Mouse (Mus musculus): ENCODE measurements around the gene Tecta. TPM values are rescaled to one million over a fixed set of nuclear protein-coding genes. Genes with fewer than 3 reads are reported as not detected.

The Tecta gene
- polyA plus RNA-seq, 1 experiment = 0.05 TPM

GRCm38 (mm10) chr9:42331341-42331740 lies 68.4 kb downstream of the Tecta start:
- Histone ChIP-seq H3K4me1 (ENCODE audit: control insufficient read depth, insufficient read depth, low read length) (no peaks in the 10 kb centered on the region), H3K4me3 (replicated peaks; ENCODE audit: extremely low read depth, low read depth, low read length) (no peak overlapping the region)
- WGBS = 95% methylated on average over 7 of the region's 7 CpGs
- DNase-seq = no peak
- TF ChIP-seq CTCF (IDR thresholded peaks at IDR 0.05; ENCODE audit: insufficient read depth, low read length) (no peak), POLR2A (IDR thresholded peaks at IDR 0.05; ENCODE audit: borderline replicate concordance, extremely low read depth, low read depth, low read length) (no peak)

GRCm38 (mm10) chr9:42329753-42330152 lies 70.0 kb downstream of the Tecta start:
- H3K4me1 ChIP-seq (ENCODE audit: control insufficient read depth, insufficient read depth, low read length) = no peaks in the 10 kb centered on the region
- no peak overlapping the region for H3K4me3 ChIP-seq (replicated peaks; ENCODE audit: extremely low read depth, low read depth, low read length)
- no peak for DNase-seq
- WGBS = 62% methylated on average over 9 of the region's 9 CpGs
- TF ChIP-seq CTCF (IDR thresholded peaks at IDR 0.05; ENCODE audit: insufficient read depth, low read length) = no peak
- TF ChIP-seq POLR2A (IDR thresholded peaks at IDR 0.05; ENCODE audit: borderline replicate concordance, extremely low read depth, low read depth, low read length) = no peak

GRCm38 (mm10) chr9:42326688-42327440 lies 72.9 kb downstream of the Tecta start:
- no peaks in the 10 kb centered on the region for H3K4me1 ChIP-seq (ENCODE audit: control insufficient read depth, insufficient read depth, low read length)
- H3K4me3 ChIP-seq (replicated peaks; ENCODE audit: extremely low read depth, low read depth, low read length) = no peak overlapping the region
- no peak for DNase-seq
- TF ChIP-seq POLR2A (IDR thresholded peaks at IDR 0.05; ENCODE audit: borderline replicate concordance, extremely low read depth, low read depth, low read length) (no peak), CTCF (IDR thresholded peaks at IDR 0.05; ENCODE audit: insufficient read depth, low read length) (peak; percentile 20; the same call in 1 of the 2 replicates)
- WGBS = 28% methylated on average over 11 of the region's 11 CpGs

GRCm38 (mm10) chr9:42324640-42325394 lies 74.9 kb downstream of the Tecta start:
- 53% methylated on average over 29 of the region's 29 CpGs for WGBS
- H3K4me1 ChIP-seq (ENCODE audit: control insufficient read depth, insufficient read depth, low read length) = no peaks in the 10 kb centered on the region
- TF ChIP-seq CTCF (IDR thresholded peaks at IDR 0.05; ENCODE audit: insufficient read depth, low read length) (no peak), POLR2A (IDR thresholded peaks at IDR 0.05; ENCODE audit: borderline replicate concordance, extremely low read depth, low read depth, low read length) (no peak)
- H3K4me3 ChIP-seq (replicated peaks; ENCODE audit: extremely low read depth, low read depth, low read length) = no peak overlapping the region
- no peak for DNase-seq

GRCm38 (mm10) chr9:42323238-42323637 lies 76.5 kb downstream of the Tecta start:
- Histone ChIP-seq H3K4me3 (replicated peaks; ENCODE audit: extremely low read depth, low read depth, low read length) (no peak overlapping the region), H3K4me1 (ENCODE audit: control insufficient read depth, insufficient read depth, low read length) (no peaks in the 10 kb centered on the region)
- no peak for TF ChIP-seq POLR2A (IDR thresholded peaks at IDR 0.05; ENCODE audit: borderline replicate concordance, extremely low read depth, low read depth, low read length)
- TF ChIP-seq CTCF (IDR thresholded peaks at IDR 0.05; ENCODE audit: insufficient read depth, low read length) = no peak
- 88% methylated on average over 8 of the region's 8 CpGs for WGBS
- no peak for DNase-seq

GRCm38 (mm10) chr9:42321442-42321841 lies 78.3 kb downstream of the Tecta start:
- DNase-seq = no peak
- H3K4me1 ChIP-seq (ENCODE audit: control insufficient read depth, insufficient read depth, low read length) = no peaks in the 10 kb centered on the region
- WGBS = 71% methylated on average over 2 of the region's 2 CpGs
- no peak for TF ChIP-seq CTCF (IDR thresholded peaks at IDR 0.05; ENCODE audit: insufficient read depth, low read length)
- TF ChIP-seq POLR2A (IDR thresholded peaks at IDR 0.05; ENCODE audit: borderline replicate concordance, extremely low read depth, low read depth, low read length) = no peak
- no peak overlapping the region for H3K4me3 ChIP-seq (replicated peaks; ENCODE audit: extremely low read depth, low read depth, low read length)

GRCm38 (mm10) chr9:42320616-42321015 lies 79.1 kb downstream of the Tecta start:
- DNase-seq = no peak
- WGBS = 89% methylated on average over 7 of the region's 7 CpGs
- Histone ChIP-seq H3K4me3 (replicated peaks; ENCODE audit: extremely low read depth, low read depth, low read length) (no peak overlapping the region), H3K4me1 (ENCODE audit: control insufficient read depth, insufficient read depth, low read length) (no peaks in the 10 kb centered on the region)
- TF ChIP-seq CTCF (IDR thresholded peaks at IDR 0.05; ENCODE audit: insufficient read depth, low read length) (no peak), POLR2A (IDR thresholded peaks at IDR 0.05; ENCODE audit: borderline replicate concordance, extremely low read depth, low read depth, low read length) (no peak)

- H3K4me3 ChIP-seq (replicated peaks; ENCODE audit: extremely low read depth, low read depth, low read length) = no peak overlapping the region
- H3K4me1 ChIP-seq (ENCODE audit: control insufficient read depth, insufficient read depth, low read length) = no peaks in the 10 kb centered on the region
- DNase-seq = no peak
- no peak for TF ChIP-seq POLR2A (IDR thresholded peaks at IDR 0.05; ENCODE audit: borderline replicate concordance, extremely low read depth, low read depth, low read length)
- TF ChIP-seq CTCF (IDR thresholded peaks at IDR 0.05; ENCODE audit: insufficient read depth, low read length) = no peak
- WGBS = 77% methylated on average over 9 of the region's 9 CpGs
Measured at GRCm38 (mm10) chr9:42318455-42318987, 81.2 kb downstream of the Tecta start.

GRCm38 (mm10) chr9:42317337-42317736 lies 82.4 kb downstream of the Tecta start:
- Histone ChIP-seq H3K4me3 (replicated peaks; ENCODE audit: extremely low read depth, low read depth, low read length) (no peak overlapping the region), H3K4me1 (ENCODE audit: control insufficient read depth, insufficient read depth, low read length) (no peaks in the 10 kb centered on the region)
- TF ChIP-seq POLR2A (IDR thresholded peaks at IDR 0.05; ENCODE audit: borderline replicate concordance, extremely low read depth, low read depth, low read length) (no peak), CTCF (IDR thresholded peaks at IDR 0.05; ENCODE audit: insufficient read depth, low read length) (no peak)
- no peak for DNase-seq
- WGBS = 57% methylated on average over 3 of the region's 3 CpGs
